Mouse (Mus musculus) forebrain, embryonic 14.5 days (tissue): ENCODE data around the gene Dpysl5. TPM values are rescaled to one million over a fixed set of nuclear protein-coding genes. Genes with fewer than 3 reads are reported as not detected.

Source experiments
- ATAC-seq: fragments of 200-750 bp; cut with Nextera tagmentation; 2 replicates; pipeline ENCODE4 v1.8.0; 2017; ENCODE audit warnings: mild to moderate bottlenecking, moderate library complexity
- DNase-seq: peaks from one replicate; pipeline ENCODE4 v3.0.0-alpha.2; 2015; ENCODE audit warnings: low spot score
- H3K27ac ChIP-seq: fragments of 300-500 bp; sonication (generic); 2 replicates; pipeline ENCODE4 v1.5.1; 2014; ENCODE audit warnings: low read depth, mild to moderate bottlenecking, control low read depth, low read length, moderate library complexity
- H3K27me3 ChIP-seq: fragments of 300-500 bp; sonication (generic); replicated peaks from 2 replicates; pipeline ENCODE4 v1.6.1; 2014; ENCODE audit warnings: low read length, control low read depth, mixed read lengths; ENCODE audit not compliant: control insufficient read depth, insufficient read depth
- H3K36me3 ChIP-seq: fragments of 300-500 bp; sonication (generic); 2 replicates; pipeline ENCODE4 v1.6.1; 2014; ENCODE audit warnings: low read length, control low read depth; ENCODE audit not compliant: control insufficient read depth, insufficient read depth
- H3K4me1 ChIP-seq: fragments of 300-500 bp; sonication (generic); 2 replicates; pipeline ENCODE4 v1.6.1; 2014; ENCODE audit warnings: antibody characterized with exemption, low read length, control low read depth; ENCODE audit not compliant: control insufficient read depth, insufficient read depth
- H3K4me2 ChIP-seq: fragments of 300-500 bp; sonication (generic); 2 replicates; pipeline ENCODE4 v1.6.1; 2014; ENCODE audit warnings: mild to moderate bottlenecking, control low read depth, low read length
- H3K4me3 ChIP-seq: fragments of 300-500 bp; sonication (generic); 2 replicates; pipeline ENCODE4 v1.5.1; 2014; ENCODE audit warnings: low read depth, low read length, control low read depth
- H3K9ac ChIP-seq: fragments of 300-500 bp; sonication (generic); 2 replicates; pipeline ENCODE4 v1.6.1; 2014; ENCODE audit warnings: mild to moderate bottlenecking, low read length, control low read depth, moderate library complexity
- H3K9me3 ChIP-seq: fragments of 300-500 bp; sonication (generic); replicated peaks from 2 replicates; pipeline ENCODE4 v1.6.1; 2016; ENCODE audit warnings: low read length, control low read depth, mixed read lengths; ENCODE audit not compliant: control insufficient read depth
- WGBS: fragments of 180-500 bp; shearing (Covaris S2); extraction: QIAGEN DNeasy Blood & Tissue Kit; methylation state at CpG from one replicate; pipeline ENCODE4 v1.1.7; 2014; 5-methylcytosine and 5-hydroxymethylcytosine counted together
- polyA plus RNA-seq: library from polyadenylated mRNA; unstranded; fragments of >200 nt; fragmentation: Nextera tagmentation; extraction: Ambion mirVana; gene quantifications from 2 replicates; pipeline ENCODE4 v1.2.1, GENCODE M21; 2014

Dpysl5 gene
- polyA plus RNA-seq, 1 experiment from 2014 or later, result 152 TPM

- Histone ChIP-seq H3K4me1 (peaks cover 21% of the 10 kb centered on the region), H3K36me3 (no peaks in the 10 kb centered on the region), H3K9me3 (no peaks in the 10 kb centered on the region), H3K4me3 (0 out of 2 replicates have a peak overlapping the region, but pooled peaks have one; percentile 8), H3K4me2 (peak overlapping the region; percentile 68), H3K27me3 (no peaks in the 10 kb centered on the region), H3K27ac (no peak overlapping the region), H3K9ac (peak overlapping the region; percentile 40)
- DNase-seq (no peak), ATAC-seq (no peak)
- WGBS, result 73% methylated on average over 8 of the region's 8 CpGs
Observed at GRCm38 (mm10) chr5:30816261-30816791, 105.0 kb downstream of the Dpysl5 start.

GRCm38 (mm10) chr5:30818758-30819309 lies 107.5 kb downstream of the Dpysl5 start:
- ATAC-seq (no peak), DNase-seq (no peak)
- peaks cover 21% of the 10 kb centered on the region for H3K4me1 ChIP-seq
- H3K36me3 ChIP-seq, result no peaks in the 10 kb centered on the region
- WGBS, result 94% methylated on average over 8 of the region's 8 CpGs
- H3K4me2 ChIP-seq, result no peak overlapping the region
- no peaks in the 10 kb centered on the region for H3K27me3 ChIP-seq
- no peak overlapping the region for H3K4me3 ChIP-seq
- no peak overlapping the region for H3K9ac ChIP-seq
- no peaks in the 10 kb centered on the region for H3K9me3 ChIP-seq
- H3K27ac ChIP-seq, result no peak overlapping the region

GRCm38 (mm10) chr5:30822689-30823088 lies 111.3 kb downstream of the Dpysl5 start:
- no peak overlapping the region for H3K27ac ChIP-seq
- 0 out of 2 replicates have a peak, but pooled peaks cover 3% of the 10 kb centered on the region for H3K4me1 ChIP-seq
- H3K36me3 ChIP-seq, result no peaks in the 10 kb centered on the region
- no peaks in the 10 kb centered on the region for H3K9me3 ChIP-seq
- 83% methylated on average over 5 of the region's 5 CpGs for WGBS
- ATAC-seq (no peak), DNase-seq (no peak)
- no peaks in the 10 kb centered on the region for H3K27me3 ChIP-seq
- H3K9ac ChIP-seq, result no peak overlapping the region
- no peak overlapping the region for H3K4me3 ChIP-seq
- no peak overlapping the region for H3K4me2 ChIP-seq

- WGBS, result 83% methylated on average over 3 of the region's 3 CpGs
Observed at GRCm38 (mm10) chr5:30823091-30823490, 111.7 kb downstream of the Dpysl5 start.

GRCm38 (mm10) chr5:30824124-30824988 lies 113.0 kb downstream of the Dpysl5 start:
- no peak for DNase-seq
- Histone ChIP-seq H3K27me3 (no peaks in the 10 kb centered on the region), H3K4me1 (0 out of 2 replicates have a peak, but pooled peaks cover 3% of the 10 kb centered on the region), H3K27ac (no peak overlapping the region), H3K9me3 (no peaks in the 10 kb centered on the region), H3K4me3 (no peak overlapping the region), H3K9ac (no peak overlapping the region), H3K36me3 (no peaks in the 10 kb centered on the region), H3K4me2 (no peak overlapping the region)
- no peak for ATAC-seq
- 41% methylated on average over 11 of the region's 11 CpGs for WGBS

More at GRCm38 (mm10) chr5:30823091-30823490, 111.7 kb downstream of the Dpysl5 start:
- Histone ChIP-seq H3K36me3 (no peaks in the 10 kb centered on the region), H3K9me3 (no peaks in the 10 kb centered on the region), H3K4me1 (0 out of 2 replicates have a peak, but pooled peaks cover 3% of the 10 kb centered on the region), H3K27ac (no peak overlapping the region), H3K4me3 (no peak overlapping the region), H3K27me3 (no peaks in the 10 kb centered on the region), H3K4me2 (no peak overlapping the region), H3K9ac (no peak overlapping the region)
- DNase-seq (no peak), ATAC-seq (no peak)

GRCm38 (mm10) chr5:30825166-30825565 lies 113.8 kb downstream of the Dpysl5 start:
- Histone ChIP-seq H3K4me2 (no peak overlapping the region), H3K36me3 (no peaks in the 10 kb centered on the region), H3K27me3 (no peaks in the 10 kb centered on the region), H3K9me3 (no peaks in the 10 kb centered on the region), H3K4me1 (0 out of 2 replicates have a peak, but pooled peaks cover 3% of the 10 kb centered on the region), H3K9ac (0 out of 2 replicates have a peak overlapping the region, but pooled peaks have one; percentile 13), H3K4me3 (no peak overlapping the region), H3K27ac (no peak overlapping the region)
- 65% methylated on average over 10 of the region's 10 CpGs for WGBS
- no peak for ATAC-seq
- no peak for DNase-seq

GRCm38 (mm10) chr5:30825821-30826220 lies 114.5 kb downstream of the Dpysl5 start:
- Histone ChIP-seq H3K4me3 (no peak overlapping the region), H3K9ac (no peak overlapping the region), H3K27me3 (no peaks in the 10 kb centered on the region), H3K36me3 (no peaks in the 10 kb centered on the region), H3K27ac (no peak overlapping the region), H3K9me3 (no peaks in the 10 kb centered on the region), H3K4me1 (0 out of 2 replicates have a peak, but pooled peaks cover 3% of the 10 kb centered on the region), H3K4me2 (no peak overlapping the region)
- 68% methylated on average over 6 of the region's 6 CpGs for WGBS
- DNase-seq (no peak), ATAC-seq (no peak)

- Histone ChIP-seq H3K36me3 (0 out of 2 replicates have a peak, but pooled peaks cover 5% of the 10 kb centered on the region), H3K27ac (no peak overlapping the region), H3K9ac (no peak overlapping the region), H3K9me3 (peaks cover 3% of the 10 kb centered on the region; the same call in 1 of the 2 replicates), H3K27me3 (no peaks in the 10 kb centered on the region), H3K4me1 (no peaks in the 10 kb centered on the region), H3K4me3 (no peak overlapping the region), H3K4me2 (no peak overlapping the region)
- WGBS, result 85% methylated on average over 3 of the region's 3 CpGs
- ATAC-seq, result no peak
- no peak for DNase-seq
Observed at GRCm38 (mm10) chr5:30833416-30833815, 122.1 kb downstream of the Dpysl5 start.
